Mouse (Mus musculus): Measurements from ENCODE around the gene Upf2.
"Not testable (repeated sequence)": the region's sequence is repeated elsewhere in the genome, so short reads cannot be mapped to it uniquely, and the experiment has no call there.

Upf2 gene

DNA sequence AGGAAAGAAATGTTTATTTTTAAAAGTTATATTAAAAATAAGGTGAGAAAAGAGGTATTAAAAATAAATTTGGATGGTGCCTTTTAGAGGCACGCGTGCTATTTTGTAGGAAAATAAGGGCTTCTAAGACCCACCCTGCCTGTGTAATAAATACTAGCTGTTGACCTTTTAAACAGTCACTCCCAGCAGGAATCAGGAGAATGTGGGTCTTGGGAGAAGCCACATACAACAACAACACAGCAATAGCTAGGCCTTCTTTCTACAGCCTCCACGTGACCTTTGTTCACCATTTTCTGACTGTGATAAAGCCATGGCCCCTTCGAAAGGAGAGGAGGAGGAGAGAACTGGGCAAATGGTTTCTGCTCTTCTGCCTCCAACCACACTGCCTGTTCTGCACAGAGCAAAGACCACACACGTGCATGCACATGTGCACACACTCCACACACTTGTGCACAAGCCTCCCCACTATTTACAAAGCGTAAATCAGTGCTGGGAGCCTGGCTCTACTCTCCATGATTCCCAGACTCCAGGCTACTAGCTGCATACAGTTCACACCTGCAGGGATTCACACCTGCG is 121.5 kb downstream of the Upf2 start:
- DNase-seq = no peak

DNA sequence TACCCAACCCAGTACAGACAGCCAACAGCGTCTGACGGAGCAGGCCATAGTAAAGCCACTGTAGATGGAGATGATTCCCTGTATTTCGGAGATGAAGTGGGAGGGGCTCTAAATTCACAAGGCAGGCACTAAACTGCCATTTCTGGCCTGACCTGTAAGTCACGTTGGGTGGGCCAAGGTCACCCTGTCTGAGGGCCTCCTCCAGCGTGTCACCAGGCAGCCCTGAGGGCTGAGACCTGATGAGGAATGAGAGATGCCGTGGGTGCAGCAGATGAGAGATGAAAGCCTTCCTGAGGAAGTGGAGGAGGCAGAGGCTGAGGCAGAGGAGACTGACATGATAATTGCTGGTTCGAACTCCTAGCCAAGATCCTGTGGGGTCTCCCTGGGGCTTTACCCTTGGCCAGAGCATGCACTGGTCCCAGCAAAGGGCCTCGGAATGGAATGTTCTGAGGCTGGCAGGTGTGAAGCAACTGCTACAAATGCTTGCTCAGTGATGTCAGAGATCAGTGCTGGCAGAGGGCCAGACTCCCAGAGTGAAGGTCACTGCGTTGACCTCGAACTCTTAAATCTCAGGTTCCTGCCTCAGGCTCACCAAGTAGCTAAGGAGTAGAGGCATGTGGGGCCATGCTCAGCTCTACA is 123.7 kb downstream of the Upf2 start:
- no peak for DNase-seq

DNA sequence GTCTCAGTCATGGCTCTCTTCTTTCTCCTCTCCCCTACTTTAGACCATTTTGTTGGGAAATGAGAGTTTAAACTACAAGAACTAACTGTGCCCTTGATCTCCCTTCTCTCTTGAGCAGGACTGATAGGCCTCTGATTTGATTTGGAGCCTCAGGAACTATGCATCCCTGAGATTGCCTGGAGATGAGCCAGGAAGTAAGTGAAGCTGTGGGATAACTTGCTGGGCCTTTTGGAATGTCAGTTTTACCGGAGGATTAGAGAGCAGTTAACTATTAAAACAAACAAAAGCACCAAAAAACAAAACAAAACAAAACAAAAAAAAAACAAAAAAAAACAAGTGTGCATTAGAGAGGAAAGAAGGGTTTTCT is 124.2 kb downstream of the Upf2 start:
- no peak for DNase-seq

DNA sequence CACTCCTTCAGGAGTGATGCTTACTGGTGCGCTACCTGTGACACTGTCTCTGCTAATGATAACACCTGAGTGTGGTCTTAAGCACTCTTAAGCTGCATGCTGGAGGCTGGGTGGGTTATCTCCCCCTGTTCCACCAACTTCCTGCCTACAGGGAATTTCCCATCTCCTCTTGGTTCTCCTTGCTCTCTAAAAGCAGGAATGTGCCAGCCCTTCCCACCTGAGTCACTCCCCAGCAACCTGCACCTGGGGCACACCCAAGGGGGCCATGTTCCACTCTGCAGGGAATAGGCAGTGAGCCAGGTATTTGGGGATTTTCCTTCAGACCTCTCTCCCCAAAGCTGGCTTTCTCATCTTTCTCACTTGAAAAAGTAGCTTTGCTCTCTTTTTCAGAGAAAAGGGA is 128.8 kb downstream of the Upf2 start:
- no peak for DNase-seq

DNA sequence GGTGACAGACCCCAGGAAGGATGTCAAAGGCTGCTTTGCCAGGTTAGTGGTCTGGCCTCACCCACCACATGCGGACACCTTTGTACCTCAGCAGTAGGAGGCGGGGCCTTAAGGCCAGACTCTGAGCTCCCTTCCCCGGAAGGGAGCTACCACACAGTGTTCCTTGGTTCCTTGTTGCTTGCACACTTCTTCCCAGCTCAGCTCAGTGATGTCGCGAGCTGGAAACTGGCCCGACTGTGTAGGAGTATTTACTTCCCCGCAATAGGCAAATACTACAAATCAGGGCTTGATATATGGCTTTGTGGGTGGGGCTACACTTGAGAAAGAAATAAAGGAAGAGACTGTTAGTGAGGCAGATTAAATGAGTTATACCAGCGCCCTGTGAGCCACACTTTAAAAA is 129.8 kb downstream of the Upf2 start:
- no peak for DNase-seq

DNA sequence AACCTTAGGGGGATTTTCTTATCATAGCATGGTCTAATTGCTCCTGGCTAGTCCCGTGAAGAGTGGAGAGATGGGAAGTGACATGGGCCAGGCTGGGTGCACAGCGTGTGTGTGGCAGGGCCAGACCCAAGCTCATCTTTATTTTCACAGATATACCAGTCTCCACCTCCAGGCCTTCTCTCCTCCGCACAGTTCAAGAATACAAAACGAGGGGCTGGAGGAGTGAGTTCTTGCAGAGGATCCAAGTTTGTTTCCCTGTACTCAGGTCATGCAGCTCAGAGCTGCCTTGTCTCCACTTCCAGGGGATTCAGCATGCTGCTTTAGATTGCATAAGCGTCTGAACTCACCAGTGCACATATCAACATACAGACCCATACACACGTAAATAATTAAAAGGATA is 131.3 kb downstream of the Upf2 start:
- no peak for DNase-seq

DNA sequence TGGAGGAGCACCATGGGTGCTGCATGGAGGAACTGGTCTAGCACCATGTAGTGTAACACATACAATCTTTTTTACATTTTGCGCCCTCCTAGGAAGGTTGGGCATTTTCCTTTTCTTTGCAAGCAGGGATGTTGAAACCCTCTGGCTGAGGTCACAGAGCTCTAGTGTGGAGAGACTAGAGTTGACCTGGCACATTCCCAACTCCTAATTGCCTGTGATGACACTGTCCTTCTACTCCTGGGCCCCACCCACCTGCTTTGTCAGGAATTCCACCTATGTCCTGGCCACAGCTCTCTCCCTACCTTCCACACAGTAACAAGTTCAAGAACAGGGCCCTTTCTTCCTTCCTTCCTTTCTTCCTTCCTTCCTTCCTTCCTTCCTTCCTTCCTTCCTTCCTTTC is 132.4 kb downstream of the Upf2 start:
- DNase-seq = no peak

DNA sequence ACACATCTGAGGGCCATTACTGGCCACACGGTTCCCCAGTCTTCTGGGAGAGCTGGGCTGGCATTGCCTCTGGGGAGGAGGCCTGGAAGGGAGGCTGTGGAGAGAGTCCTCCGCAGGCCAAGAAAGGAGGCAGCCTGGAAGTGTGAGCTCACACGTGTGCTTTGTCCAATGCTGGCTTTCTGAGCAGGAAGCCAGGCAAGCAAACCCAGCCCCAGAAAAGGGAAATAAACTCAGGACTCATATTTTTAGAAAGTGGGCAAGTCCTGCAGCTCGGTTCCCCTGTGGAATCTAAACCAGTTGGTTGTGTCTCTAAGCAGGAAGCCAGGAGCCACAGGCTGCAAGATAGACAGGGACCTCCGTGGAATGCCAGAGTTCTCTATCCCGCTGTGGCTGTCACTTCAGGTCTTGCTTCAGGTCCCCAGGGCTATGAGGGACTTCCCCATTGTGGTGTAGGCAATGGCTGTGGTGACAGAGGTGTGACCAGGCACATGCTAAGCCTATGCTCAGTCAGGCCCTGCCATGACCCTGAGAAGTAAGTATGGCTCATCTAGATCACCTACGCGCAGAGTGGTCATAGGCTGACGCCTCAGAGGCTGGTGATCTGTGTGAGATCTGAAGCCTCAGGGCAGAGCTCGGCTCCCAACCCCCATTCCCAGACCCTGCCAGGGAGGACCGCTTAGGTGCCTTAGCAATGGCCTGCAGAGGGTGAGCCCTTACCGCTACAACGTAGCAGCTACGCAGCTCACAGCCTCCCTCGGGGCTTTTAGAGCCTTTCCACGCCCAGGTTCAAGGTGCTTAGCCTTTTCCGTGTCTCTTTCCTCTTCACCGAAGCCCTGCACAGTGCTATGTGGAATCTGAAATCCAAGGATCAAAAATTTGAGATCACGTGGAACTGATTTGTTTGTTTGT is 134.6 kb downstream of the Upf2 start:
- DNase-seq = no peak

DNA sequence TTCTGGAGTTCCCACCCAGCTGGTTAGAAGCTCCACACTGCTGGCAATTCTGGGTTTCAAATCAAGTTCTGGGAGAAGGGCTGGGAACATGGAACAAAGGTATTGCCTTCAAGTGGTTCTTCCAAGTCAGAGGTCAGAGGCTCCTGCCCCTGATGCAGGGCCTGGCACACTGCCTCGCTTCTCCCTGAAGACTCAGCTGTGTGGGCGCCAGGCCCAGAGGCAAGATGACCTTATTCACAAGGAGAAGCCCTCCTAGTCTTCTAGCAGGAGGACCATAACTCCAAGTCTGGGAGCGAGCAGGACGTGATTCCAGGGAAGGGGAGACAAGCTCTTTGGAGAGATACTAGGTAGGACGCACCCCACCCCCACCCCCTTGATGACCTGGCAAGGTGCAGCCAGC is 135.9 kb downstream of the Upf2 start:
- no peak for DNase-seq

DNA sequence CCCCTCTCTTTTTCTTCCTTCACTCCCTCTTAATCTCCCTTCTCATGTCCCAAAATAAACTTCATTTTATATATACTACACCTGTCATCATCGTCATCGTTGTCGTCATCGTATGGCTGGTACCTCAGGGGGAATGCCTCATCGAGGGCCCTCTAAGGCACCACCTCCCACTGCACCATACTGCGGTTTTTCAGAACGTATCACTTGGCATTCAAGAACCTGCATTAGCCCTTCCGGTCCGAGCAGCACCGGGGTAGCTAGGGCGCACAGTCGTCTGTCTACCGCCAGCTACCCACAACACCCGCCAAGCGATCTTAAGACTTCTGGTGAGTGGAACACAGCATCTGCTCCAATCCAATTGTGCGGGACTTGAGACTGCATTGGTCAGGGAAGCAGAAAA is 138.7 kb downstream of the Upf2 start:
- DNase-seq = not testable (repeated sequence)

DNA sequence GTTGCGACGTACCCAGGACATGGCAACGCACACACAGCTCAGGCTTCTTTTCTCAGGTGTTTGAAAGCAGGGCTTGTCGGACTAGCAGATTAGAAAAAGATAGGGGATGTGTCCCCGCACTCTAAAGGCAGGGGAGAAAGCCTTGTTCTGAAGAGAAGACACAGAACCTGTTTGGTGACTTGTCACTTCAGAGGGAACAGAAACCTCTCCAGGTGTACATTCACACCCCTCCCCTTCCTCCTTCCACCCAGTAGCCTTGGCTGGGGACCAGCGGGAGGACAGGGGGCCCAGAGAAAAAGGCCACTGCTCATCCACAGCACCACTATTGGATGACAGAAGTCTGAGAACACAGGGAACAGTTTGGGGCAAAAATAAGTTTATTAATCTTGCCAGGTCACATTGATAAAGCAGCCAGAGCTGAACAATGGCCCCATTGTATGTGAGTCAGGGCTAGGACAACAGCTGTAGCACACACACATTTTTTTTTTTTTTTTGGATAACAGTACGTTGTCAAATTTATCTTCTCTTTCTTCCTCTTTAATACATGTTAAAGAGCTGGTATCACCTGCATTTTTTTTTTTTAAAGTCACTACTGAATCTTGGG is 145.9 kb downstream of the Upf2 start:
- DNase-seq = no peak

DNA sequence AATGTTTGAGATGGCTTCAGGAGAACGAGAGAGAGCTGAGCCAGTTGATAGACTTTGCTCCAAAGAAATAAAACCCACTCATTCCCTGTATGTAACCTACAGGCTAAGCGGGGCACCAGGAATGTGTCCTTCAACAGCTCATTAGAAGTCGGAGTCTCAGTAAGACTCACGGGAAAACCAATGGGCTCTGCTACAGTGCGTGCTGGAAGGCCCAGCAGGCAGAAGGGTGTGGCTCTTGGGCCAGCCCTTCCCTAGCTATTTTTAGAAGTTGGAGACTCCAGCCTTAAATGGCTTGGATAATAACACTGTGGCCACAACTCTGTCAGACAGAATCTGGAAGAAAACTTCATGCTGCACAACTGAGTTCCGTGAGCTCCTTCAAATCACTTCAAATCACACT is 147.7 kb downstream of the Upf2 start:
- no peak for DNase-seq

DNA sequence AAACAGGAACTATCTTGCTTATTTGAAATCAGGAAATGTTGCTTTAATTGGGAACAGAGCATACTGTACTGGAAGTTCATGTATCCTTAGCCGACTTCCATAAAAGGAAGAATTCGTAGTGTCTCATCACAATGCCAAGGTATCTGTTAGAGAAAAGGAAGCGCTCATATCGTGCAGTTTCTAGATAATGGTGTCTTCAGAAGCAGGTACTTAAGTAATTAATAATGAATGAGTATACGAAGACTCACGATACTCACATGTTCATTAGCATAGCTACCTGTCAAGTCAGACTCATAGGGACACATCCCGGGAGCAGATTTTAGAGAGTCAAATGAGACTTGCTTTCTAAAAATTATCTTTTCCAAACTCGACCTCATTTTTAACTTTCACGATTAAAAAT is 148.2 kb downstream of the Upf2 start:
- no peak for DNase-seq

DNA sequence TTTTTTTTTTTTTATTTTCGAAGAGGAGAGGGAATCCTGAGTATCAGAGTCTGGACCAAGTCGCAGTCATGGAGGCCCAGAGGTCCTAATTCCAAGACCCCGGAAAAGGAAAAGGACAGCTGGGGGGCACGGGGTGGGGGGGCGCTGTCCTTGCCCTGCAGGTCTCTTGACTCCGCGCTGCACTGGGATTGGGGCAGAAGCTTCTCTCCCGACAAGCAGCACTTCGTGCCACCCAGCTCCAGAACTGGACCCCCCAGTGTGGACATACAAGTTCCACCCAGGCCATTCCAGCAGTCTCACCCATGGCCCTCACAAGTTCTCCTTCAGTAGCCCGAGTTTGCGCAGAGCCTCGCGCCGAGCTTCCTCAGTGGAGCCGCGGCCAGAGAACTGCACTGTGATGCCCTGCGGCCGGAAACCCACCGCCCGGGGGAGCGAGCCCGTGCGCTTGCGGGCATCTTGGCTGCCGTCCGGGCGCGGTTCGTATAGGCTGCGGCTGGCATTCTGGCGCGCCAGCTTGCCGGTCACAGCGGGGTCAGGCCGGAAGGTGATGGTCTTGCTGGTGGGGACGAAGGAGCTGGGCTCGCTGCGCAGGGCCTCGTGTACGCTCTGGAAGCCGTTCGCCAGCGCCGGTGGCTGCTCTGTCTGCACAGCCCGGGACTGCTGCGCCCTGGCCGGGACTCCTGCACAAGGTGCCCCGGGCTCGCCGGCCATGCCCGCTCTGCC is 148.9 kb downstream of the Upf2 start:
- DNase-seq = peak; percentile 14

DNA sequence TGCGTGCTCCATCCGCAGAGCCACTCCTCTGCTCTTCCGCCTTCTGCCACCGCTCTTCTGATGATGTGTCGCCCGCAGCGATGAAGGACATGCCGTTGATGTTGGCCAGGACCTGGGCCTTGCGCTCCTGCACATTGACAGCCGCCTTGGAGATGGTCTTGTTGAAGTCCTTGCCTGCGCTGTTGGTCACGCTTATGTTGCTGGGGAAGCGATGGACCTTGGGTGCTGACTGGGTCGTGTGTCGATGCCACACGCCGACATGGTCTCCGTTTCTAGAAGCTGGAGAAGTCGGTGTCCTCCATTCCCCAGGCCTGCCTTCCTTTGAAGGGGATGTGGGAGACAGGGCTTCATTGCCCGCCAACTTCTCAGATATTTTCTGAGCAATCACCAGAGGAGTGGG is 149.5 kb downstream of the Upf2 start:
- DNase-seq = no peak

DNA sequence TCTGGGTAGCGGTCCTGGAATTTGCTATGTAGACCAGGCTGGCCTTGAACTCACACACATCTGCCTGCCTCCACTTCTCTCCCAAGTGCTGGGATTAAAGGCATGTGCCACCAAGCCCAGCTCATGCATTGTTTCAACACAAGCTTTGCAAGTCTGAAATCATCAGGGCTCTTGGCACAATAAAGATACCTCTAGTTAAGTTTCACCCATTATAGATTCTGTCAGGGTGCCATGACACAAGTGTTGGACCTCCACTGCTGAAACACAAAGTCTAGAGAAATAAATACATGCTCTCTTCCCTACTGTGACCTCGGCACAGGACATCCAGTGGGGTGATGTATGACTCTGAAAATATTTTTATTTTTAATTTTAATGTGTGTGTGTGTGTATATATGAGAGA is 154.2 kb downstream of the Upf2 start:
- no peak for DNase-seq

All from cerebellum, adult 9-11 months (tissue).